Mouse (Mus musculus): ENCODE measurements at regions not wholly inside any gene's neighbourhood (a gene's known extent, or its start where the extent isn't known, plus 50 kb on each side); places are given as distances from the start of the nearest gene placed in this dataset.
"Not testable (repeated sequence)": the region's sequence is repeated elsewhere in the genome, so short reads cannot be mapped to it uniquely, and the experiment has no call there.

DNA sequence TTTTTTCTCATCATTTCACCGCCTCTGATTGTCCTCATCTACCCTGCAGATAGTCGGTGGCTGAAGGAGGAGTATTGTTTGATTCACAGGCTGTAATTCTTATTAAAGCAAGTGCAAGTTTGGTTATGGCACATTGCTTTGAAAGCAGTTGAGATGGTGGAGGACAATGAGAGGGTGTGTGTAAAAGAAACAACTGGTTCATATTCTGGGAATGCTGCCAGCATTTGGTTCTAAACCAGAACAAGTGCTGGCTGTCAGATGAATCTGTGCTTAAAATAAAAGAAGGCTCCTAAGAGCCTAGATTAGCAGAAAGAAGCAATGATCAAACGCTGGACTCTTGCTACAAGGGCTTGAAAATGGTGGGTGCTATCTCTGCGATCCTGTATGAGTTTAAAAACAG lies 622.7 kb upstream of the Fam241a start:
- ATAC-seq (ENCODE audit: extremely low read depth, insufficient number of reproducible peaks, low FRiP score, poor library complexity, severe bottlenecking) = no peak

DNA sequence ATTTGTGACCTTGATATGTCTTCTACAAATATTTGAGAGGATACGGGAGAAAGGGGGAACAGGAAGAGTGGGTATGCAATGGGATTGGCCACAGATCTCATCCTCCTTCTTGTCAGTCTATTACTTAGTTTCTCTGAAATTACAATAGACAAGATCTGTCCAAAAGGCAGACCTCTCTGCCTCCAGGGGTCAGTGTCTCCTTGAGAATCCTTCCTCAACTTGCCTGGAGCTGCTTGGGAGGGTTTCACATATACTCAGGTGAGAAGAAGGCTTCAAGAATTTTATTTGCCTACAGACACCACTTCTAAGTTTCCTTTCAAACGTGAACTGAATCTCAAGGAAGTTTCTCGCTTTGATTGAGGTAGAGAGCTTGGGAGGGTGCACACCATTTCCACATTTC lies 575.0 kb upstream of the Fam241a start:
- ATAC-seq (ENCODE audit: extremely low read depth, insufficient number of reproducible peaks, low FRiP score, poor library complexity, severe bottlenecking) = no peak

DNA sequence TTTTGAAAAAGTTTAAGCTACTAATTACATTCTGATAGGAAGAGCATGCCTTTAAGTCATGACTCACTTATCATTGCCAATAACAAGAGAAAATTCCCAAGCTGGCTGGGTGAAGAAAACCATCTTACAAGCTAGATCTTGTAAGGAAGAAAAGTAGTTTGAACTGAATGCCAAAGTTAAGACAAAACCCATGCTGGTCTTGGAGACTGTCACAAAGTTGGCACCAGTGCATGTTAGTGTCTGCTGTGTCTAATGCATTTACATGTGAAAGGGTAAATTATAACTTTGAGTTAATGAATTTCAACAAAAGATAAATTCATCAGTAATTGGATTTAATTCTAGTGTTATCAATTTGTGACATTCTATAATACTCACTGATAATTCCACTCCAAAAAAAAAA lies 533.6 kb upstream of the Fam241a start:
- no peak for ATAC-seq (ENCODE audit: extremely low read depth, insufficient number of reproducible peaks, low FRiP score, poor library complexity, severe bottlenecking)

DNA sequence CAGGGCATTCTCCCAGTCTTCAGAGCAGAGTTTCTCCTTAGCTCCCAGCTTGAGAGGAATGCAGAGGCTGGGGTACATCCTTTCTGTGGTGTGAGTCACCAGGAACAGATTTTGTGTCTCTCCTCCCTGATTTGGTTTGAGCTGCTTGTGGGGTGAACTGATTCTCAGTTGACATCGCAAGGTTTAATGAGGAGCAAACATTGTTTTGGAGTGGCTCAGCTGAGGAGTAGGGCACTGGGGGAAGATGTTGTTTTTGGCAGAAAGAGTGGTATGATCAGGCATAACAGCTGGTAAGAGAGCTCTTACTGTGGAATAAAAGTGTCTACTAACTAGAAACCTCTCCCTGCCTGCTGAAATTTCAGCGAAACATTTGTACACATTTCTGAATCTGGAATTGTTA lies 519.4 kb upstream of the Fam241a start:
- ATAC-seq (ENCODE audit: extremely low read depth, insufficient number of reproducible peaks, low FRiP score, poor library complexity, severe bottlenecking) = no peak

DNA sequence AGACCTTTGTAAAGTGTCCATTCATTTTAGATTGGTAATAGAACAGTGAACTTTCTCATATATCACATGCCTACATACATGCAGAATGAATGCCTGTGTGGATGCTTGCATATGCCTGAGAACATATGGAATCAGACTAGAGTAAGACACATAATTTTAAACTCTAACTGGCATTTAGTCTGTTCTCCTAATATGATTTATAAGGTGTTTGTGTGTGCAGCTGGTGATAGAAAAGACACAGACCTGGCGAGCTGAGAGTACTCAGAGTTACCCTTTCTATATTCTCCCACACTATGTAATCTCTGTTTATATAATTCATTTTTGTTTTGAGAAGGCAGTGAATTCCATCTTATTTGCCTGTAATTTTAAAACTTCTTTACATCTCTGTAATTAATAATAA lies 517.4 kb upstream of the Fam241a start:
- ATAC-seq (ENCODE audit: extremely low read depth, insufficient number of reproducible peaks, low FRiP score, poor library complexity, severe bottlenecking) = no peak

DNA sequence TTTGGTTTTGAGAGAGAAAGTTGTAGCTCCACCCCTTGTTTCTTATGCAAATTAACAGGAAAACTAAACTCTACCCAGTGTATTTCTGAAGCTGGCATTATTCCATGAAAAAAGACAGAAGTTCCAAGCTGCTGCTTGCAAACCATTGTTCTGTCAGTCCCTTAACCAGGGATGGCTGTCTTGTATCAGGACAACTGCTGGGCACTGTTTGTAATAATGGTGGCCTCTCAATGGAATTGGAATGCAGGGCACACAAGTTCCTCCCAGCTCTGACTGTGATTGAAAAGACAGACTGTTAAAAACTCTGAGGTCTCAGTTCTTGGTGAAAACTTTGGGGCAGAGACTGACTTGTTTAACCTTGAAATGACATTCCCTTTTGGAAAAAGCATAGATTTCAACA lies 516.0 kb upstream of the Fam241a start:
- ATAC-seq (ENCODE audit: extremely low read depth, insufficient number of reproducible peaks, low FRiP score, poor library complexity, severe bottlenecking) = no peak

DNA sequence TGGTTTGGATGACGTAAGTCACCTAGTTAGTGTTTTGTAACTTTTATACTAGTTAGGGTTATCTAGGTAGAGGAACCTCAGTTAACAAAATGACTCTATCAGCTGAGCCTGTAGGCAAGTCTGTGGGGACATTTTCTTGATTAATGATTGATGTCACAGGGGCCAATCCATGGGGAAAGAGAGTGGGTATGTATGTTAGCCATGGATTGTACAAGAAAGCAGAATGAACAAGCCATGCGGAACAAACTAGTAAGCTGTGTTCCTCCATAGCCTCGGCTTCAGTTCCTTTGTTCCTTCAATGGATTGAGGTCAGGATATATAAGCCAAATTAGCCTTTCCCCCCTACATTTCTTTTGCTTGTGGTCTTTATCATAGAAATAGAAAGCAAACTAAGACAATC lies 498.7 kb upstream of the Fam241a start:
- ATAC-seq (ENCODE audit: extremely low read depth, insufficient number of reproducible peaks, low FRiP score, poor library complexity, severe bottlenecking) = no peak

DNA sequence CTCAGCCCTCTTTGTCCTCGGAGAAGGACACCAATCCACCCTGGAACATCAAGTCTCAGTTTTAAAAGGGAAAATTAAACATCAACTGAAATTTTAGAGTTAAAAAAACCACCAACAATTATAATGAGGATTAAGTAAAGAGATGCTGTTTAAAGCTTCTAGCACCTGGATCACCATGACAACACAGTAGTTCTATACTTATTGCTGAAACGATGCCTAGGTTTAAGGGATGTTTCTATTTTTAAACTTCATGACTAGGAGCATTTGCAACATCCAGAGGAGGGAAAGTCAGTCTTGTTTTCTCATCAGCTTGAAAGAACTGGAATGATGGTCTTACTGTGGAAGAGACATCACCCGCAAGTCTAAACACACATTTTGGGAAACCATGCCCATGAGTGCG lies 484.5 kb upstream of the Fam241a start:
- no peak for ATAC-seq (ENCODE audit: extremely low read depth, insufficient number of reproducible peaks, low FRiP score, poor library complexity, severe bottlenecking)

DNA sequence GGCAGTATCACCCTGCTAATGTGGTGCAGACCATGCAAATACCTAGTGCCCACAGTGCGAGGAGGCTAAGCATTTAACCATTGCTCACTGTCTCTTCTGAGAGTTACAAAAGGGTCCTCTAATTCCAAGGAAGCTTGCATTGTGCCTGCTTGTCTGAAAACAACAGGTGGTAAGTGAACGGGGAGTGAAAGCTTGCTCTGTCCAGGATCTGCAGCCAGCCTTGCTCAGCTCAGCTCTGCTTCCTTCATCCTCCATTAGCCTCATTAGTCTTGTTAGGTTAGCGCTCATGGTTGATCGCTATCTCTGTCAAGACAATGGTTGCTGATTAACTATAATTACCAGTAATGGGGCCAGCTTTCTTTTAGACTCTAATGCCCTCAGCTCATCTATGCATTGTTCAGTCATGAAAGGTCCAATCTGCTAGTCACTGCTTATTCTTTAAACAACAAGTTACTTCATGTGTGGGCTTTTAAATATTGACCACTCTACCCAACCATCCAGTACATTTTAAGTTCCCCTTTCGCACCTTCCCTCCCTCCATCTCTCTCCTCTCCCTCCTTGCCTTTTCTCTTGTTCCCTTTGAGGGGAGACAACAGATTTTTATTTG lies 473.5 kb upstream of the Fam241a start:
- ATAC-seq (ENCODE audit: extremely low read depth, insufficient number of reproducible peaks, low FRiP score, poor library complexity, severe bottlenecking) = no peak

DNA sequence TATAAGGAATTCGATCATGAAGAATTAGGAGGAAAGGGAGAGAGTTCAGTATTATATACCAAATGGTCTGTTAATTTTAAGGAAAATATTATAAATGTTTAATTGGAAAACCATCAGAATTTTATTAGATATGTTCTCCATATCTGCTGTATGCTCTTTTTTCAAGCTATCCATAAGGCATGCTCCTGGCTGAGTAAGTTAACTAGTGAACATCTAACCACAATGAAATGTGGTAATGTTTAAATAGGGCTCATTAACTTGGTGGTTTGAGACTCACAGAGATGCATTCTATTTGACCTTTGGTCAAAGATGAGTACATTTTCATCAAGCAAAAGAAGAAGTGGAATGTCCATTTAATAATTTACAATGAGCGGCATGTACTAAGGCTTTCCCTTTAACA lies 466.2 kb upstream of the Fam241a start:
- no peak for ATAC-seq (ENCODE audit: extremely low read depth, insufficient number of reproducible peaks, low FRiP score, poor library complexity, severe bottlenecking)

DNA sequence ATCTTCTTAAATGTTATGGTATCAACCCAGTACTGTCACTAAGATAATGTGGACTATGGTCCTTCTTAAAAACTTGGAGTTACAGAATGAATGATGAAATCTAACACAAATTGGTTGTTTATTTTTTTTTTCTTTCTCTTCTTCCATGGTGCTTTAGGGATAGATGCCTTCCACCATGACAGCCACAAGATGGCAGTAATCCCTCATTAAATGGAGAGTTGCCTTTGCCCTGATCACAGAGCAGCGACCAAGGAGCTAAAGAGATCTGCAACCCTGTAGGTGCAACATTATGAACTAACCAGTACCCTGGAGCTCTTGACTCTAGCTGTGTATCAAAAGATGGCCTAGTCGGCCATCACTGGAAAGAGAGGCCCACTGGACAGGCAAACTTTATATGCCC lies 453.0 kb upstream of the Fam241a start:
- ATAC-seq (ENCODE audit: extremely low read depth, insufficient number of reproducible peaks, low FRiP score, poor library complexity, severe bottlenecking) = not testable (repeated sequence)

DNA sequence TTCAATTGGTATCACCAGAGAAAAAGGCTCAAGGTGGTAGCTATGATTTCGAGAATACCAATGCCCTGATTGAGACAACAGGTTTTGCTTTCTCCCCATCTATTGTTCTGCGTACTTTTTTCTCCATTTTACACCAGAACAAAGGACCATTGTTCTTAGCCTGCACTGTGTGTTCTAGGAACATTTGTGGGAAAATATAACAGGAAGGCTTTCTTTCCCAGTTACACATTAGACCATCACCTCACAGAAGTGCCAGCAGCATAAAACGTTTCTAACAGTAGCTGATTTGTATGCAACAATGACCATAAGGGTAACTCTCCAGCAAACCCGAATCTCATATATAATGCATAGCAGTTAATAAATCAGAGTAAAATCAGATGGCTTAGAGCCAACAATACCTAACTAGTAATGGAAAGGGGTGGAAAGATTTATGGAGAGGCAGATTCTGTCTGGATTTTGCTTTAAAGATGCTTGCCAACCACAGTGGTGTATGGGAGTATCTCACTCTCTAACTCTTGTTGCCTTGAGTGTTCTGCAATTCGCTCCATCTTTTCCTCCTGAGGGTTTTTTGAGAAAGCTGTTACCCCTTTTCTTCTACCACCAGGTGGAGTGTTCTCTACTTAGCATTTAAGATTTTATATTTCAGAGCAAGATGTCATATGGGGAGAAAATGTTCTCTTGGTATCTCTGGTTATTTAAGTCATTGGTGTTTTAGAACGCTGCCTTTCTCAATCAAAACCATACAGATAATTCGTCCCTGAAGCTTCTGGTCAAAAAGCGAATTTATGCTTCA lies 451.9 kb upstream of the Fam241a start:
- no peak for ATAC-seq (ENCODE audit: extremely low read depth, insufficient number of reproducible peaks, low FRiP score, poor library complexity, severe bottlenecking)

DNA sequence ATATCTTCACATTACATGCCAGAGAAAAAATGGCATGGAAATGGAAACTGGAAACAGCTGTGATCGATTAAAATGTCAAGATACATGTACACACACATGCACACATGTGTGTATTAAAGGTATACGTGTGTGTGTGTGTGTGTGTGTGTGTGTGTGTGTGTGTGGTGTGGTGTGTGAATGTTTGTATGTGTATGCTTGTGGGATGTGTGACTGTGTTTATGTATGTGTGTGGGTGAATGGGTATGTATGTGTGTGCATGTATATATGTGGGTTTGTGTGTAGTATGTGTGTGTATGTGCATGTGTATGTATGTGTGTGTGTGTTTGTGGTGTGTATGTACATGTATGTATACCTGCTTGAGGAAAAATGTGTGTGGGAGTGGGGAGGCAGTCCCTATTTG lies 441.4 kb upstream of the Fam241a start:
- no peak for ATAC-seq (ENCODE audit: extremely low read depth, insufficient number of reproducible peaks, low FRiP score, poor library complexity, severe bottlenecking)

DNA sequence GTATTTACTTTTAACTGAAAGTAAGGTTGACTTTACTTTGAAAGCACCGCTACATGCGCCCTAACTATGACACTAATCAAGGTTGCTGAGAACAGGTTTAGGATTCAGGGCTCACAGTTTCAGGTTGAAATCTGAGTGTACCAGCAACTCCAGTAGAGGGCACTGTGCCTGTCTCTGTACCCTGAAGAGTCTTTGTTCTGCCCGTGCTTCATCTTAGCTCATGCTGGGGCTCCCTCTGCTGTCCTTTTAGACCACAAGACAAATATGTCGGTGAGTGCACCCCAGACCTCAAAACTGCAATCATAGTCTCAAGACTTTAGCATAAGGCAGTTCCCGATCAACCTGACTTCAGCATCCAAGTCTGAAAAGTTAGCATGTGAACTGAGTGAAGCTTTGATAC lies 440.9 kb upstream of the Fam241a start:
- ATAC-seq (ENCODE audit: extremely low read depth, insufficient number of reproducible peaks, low FRiP score, poor library complexity, severe bottlenecking) = no peak

DNA sequence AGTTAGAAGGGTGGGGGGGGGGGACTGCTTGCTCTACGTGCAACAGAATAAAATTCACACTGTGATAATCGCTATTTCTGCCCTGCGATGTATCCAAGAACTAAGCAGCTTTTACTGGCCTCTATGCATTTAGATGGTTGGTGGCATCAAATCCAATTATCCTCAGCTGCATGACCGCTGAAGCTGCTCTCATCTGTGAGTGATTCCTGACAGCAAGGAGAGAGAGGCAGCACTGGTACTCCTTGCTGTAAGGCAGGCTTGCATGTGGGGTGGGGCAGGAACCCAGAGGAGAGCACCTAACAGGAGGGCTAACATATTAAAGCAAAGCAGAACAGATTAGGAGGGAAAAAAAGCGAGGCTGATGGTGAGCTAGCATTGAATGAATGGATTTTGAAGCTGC lies 431.6 kb upstream of the Fam241a start:
- no peak for ATAC-seq (ENCODE audit: extremely low read depth, insufficient number of reproducible peaks, low FRiP score, poor library complexity, severe bottlenecking)

DNA sequence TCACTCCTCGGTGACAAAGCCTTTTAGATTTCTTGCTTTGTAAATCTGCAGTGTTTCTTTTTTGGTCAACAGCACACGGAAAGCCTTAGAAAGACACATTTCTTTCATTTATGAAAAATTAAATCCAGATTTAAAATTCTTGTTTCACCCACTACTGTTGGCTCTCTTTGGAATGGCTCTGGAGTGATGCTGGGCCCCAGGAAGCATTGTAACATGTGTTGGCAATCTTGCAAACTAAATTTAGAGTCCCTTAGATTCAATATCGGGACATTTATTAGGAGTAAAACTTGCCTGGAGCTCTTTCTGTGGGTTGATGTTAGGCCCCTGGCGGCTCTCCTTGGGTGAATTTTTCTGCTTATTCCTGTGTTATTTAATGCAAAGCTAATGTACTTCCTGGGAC lies 405.2 kb upstream of the Fam241a start:
- no peak for ATAC-seq (ENCODE audit: extremely low read depth, insufficient number of reproducible peaks, low FRiP score, poor library complexity, severe bottlenecking)

DNA sequence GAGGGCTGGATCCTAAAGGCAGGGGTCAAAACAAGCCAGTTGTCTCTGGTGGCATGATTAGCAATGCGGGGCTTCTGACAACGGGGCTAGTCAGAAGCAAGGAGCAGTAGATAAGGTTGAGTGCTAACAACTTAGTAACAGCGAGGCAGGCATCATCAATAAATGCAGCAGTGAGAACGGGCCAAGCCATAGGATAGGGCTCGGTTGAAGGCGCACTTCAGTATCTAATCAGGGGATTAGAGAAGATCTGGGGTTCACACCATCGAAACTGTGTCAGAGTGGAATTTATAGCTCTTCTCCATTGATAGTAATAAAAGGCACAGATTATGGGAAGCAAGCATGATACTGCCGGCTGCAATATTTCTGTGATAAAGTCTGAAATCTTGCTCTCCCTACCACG lies 402.0 kb upstream of the Fam241a start:
- no peak for ATAC-seq (ENCODE audit: extremely low read depth, insufficient number of reproducible peaks, low FRiP score, poor library complexity, severe bottlenecking)

DNA sequence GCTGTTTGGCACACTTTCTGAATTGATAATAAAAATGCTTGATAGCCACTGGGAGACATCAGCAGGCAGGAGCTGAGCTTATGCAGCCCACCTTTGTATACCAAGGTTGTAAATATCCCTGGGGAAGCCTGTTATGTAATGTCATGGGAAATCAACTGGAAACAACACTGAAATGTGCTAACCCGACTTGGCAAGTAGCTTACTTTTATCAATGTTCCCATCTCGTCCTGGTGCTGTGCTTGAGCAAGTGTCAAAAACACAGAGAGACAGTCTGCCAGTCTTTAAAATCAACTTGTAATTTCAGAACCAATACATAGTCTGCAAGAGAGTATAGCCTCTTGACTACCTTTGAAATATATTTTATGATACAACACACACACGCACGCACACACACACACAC lies 391.7 kb upstream of the Fam241a start:
- ATAC-seq (ENCODE audit: extremely low read depth, insufficient number of reproducible peaks, low FRiP score, poor library complexity, severe bottlenecking) = no peak

DNA sequence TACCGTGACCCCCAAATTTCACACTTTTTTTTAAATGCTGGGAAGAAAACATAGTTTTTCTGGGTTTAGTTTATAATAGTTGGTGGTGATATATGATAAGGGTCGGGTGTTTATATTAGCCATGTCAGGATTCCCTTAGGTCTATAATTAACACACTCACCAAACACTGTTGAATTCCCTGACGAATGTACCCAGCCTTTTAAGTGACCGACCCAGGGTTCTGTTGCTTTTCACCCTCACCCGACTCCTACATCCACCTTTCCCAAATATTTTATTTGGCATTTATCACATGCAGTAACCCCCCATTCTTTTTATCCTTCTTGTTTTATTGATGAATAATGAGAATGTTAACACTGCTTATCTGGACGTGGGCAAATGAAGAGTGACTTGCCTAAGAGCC lies 389.1 kb upstream of the Fam241a start:
- ATAC-seq (ENCODE audit: extremely low read depth, insufficient number of reproducible peaks, low FRiP score, poor library complexity, severe bottlenecking) = no peak

DNA sequence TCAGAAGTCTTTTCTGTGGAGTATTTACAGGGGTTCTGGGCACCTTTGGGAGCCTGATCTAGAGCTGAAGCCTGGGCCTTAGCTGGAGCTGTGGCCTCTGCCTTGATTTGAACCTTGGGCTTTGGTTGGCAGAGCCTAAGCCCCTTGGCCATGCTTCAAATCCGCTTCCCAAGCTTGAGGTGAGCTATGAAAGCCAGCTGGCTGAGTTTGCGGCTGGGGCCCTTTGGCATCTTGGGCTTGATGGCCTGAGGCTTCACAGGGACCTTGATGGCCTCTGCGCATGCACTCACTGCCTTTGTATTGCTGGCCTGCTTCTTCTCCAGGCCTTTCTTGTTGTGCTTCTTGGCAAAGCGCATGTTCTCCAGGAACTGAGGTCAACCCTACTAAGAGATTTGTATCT lies 384.5 kb upstream of the Fam241a start:
- no peak for ATAC-seq (ENCODE audit: extremely low read depth, insufficient number of reproducible peaks, low FRiP score, poor library complexity, severe bottlenecking)

DNA sequence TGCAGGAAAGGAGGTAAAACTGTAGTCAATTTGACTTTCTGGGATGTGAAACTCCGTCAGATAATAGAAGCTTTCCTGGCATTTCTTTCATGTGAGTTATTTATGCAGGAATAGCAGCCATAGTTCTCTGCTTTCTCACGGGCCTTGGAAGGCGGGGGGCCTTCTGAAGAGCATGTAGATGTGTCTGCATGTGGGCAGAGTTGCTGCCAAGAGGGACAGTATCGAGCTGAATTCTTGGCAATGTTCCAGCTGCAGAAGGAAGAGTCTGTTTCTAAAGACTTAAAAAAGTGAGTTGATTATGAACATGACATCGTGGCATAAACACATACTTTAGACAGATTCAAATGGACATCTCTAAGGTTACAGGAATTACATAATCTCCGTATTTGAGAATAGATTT lies 374.5 kb upstream of the Fam241a start:
- ATAC-seq (ENCODE audit: extremely low read depth, insufficient number of reproducible peaks, low FRiP score, poor library complexity, severe bottlenecking) = no peak

All from neutrophil, adult 5-6 weeks (primary cell).